Mouse (Mus musculus): ENCODE measurements at regions not wholly inside any gene's neighbourhood (a gene's known extent, or its start where the extent isn't known, plus 50 kb on each side); places are given as distances from the start of the nearest gene placed in this dataset.

DNA sequence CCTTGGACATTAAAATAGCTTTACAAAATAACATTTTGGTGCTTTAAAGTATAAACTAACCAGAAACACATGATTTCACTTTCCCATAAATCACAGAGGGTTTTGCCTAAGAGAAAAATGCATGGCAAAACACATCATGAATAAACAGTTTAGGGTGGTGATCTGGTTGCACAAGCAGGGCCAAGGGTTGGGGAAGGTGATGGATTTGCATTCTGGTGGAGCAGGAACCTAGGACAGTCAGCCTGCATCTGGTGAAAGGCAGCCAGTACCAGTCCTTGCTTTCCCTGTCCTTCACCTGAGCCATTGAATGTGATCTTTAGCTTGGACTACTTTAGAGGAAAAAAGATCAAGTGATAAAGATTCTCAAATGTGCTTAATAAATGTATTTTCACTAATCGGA lies 138.1 kb downstream of the Fgf9 start:
- no peak for TF ChIP-seq MYOG (IDR thresholded peaks at IDR 0.05; ENCODE audit: control insufficient read depth, extremely low read depth, insufficient read length)
- no peak for TF ChIP-seq CEBPB (IDR thresholded peaks at IDR 0.05; ENCODE audit: low read depth)
- no peak for TF ChIP-seq MYOD1 (IDR thresholded peaks at IDR 0.05; ENCODE audit: control insufficient read depth, insufficient read length, low read depth)
- no peak for TF ChIP-seq CTCF (IDR thresholded peaks at IDR 0.05; ENCODE audit: control insufficient read depth, insufficient read depth, insufficient read length)
- no peak for TF ChIP-seq FOSL1 (IDR thresholded peaks at IDR 0.05; ENCODE audit: insufficient read depth, low read length, poor library complexity, severe bottlenecking)
- no peak for TF ChIP-seq USF1 (IDR thresholded peaks at IDR 0.05; ENCODE audit: low read depth)
- TF ChIP-seq MAX (IDR thresholded peaks at IDR 0.05): no peak
- Histone ChIP-seq H3K4me3 (ENCODE audit: insufficient read depth, poor library complexity, severe bottlenecking) (no peak overlapping the region), H3ac (ENCODE audit: control insufficient read depth, insufficient read length, low read depth) (no peak overlapping the region), H3K36me3 (ENCODE audit: control insufficient read depth, insufficient read depth) (no peaks in the 10 kb centered on the region), H3K79me3 (ENCODE audit: low read depth) (no peaks in the 10 kb centered on the region), H3K79me2 (ENCODE audit: control insufficient read depth, insufficient read depth) (no peaks in the 10 kb centered on the region), H3K27me3 (ENCODE audit: control insufficient read depth, insufficient read depth, insufficient read length) (no peaks in the 10 kb centered on the region)

DNA sequence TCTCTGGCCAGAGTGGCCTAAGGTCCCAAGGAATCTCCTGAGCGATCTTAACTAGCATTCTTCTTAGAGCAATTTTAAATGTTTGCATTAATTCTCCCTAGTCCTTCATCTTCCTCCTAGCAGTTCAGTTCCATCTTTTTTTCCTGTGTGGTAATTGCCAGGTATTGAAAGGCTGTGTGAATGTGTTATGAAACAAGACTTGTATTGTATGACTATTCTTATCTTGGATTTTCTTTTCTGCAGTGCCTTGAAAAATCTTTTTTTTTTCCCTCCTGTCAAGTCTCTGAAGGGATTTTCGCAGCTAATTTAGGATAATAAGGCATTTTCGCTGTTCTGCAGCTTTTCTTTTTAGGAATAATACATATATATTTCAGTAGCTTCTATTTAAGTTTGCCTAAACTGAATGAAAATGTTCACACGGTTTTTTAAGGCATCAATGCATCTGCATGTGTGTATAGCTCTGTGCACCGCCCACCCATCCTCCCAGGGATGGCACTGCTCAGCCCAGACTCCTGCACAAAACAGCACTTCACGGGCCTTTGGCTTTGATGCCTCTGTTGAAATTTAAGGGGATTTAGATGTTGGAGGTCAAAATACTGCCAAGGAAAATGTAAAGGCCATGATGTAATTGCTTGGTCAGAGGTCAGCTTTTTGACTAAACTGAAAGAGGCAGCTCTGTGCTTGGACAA lies 132.4 kb downstream of the Fgf9 start:
- no peak overlapping the region for H3K4me3 ChIP-seq (ENCODE audit: insufficient read depth, poor library complexity, severe bottlenecking)
- no peaks in the 10 kb centered on the region for H3K36me3 ChIP-seq (ENCODE audit: control insufficient read depth, insufficient read depth)
- H3K79me3 ChIP-seq (ENCODE audit: low read depth): no peaks in the 10 kb centered on the region
- no peaks in the 10 kb centered on the region for H3K79me2 ChIP-seq (ENCODE audit: control insufficient read depth, insufficient read depth)
- H3K27me3 ChIP-seq (ENCODE audit: control insufficient read depth, insufficient read depth, insufficient read length): no peaks in the 10 kb centered on the region
- no peak overlapping the region for H3ac ChIP-seq (ENCODE audit: control insufficient read depth, insufficient read length, low read depth)
- TF ChIP-seq FOSL1 (IDR thresholded peaks at IDR 0.05; ENCODE audit: insufficient read depth, low read length, poor library complexity, severe bottlenecking) (no peak), USF1 (IDR thresholded peaks at IDR 0.05; ENCODE audit: low read depth) (no peak), MAX (IDR thresholded peaks at IDR 0.05) (no peak), MYOG (IDR thresholded peaks at IDR 0.05; ENCODE audit: control insufficient read depth, extremely low read depth, insufficient read length) (no peak)

DNA sequence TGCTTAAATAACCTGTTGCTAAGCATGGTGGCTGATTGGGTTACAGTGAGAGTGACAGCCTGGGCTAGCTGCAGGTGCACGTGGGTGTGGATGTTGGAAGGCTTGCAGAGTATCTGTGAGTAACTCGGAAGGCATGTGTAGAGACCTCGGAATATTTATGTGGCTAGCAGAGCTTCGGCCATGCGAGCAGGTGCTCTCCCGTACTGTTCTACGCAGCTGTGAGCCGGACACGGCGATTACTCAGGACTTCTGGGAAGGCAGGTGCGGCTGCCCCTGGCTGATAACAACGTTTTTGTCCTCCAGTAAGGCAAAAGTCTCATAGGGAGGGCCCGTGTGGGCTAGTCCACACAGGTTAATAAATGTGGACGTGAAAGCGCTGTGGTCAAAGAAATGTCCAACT lies 119.6 kb downstream of the Fgf9 start:
- no peaks in the 10 kb centered on the region for H3K79me3 ChIP-seq (ENCODE audit: low read depth)
- peaks cover 3% of the 10 kb centered on the region for H3K27me3 ChIP-seq (ENCODE audit: control insufficient read depth, insufficient read depth, insufficient read length)
- TF ChIP-seq MYOD1 (IDR thresholded peaks at IDR 0.05; ENCODE audit: control insufficient read depth, insufficient read length, low read depth) (peak; percentile 52), USF1 (IDR thresholded peaks at IDR 0.05; ENCODE audit: low read depth) (no peak), FOSL1 (IDR thresholded peaks at IDR 0.05; ENCODE audit: insufficient read depth, low read length, poor library complexity, severe bottlenecking) (no peak), MAX (IDR thresholded peaks at IDR 0.05) (no peak), MYOG (IDR thresholded peaks at IDR 0.05; ENCODE audit: control insufficient read depth, extremely low read depth, insufficient read length) (no peak), CEBPB (IDR thresholded peaks at IDR 0.05; ENCODE audit: low read depth) (no peak), CTCF (IDR thresholded peaks at IDR 0.05; ENCODE audit: control insufficient read depth, insufficient read depth, insufficient read length) (no peak)
- H3K36me3 ChIP-seq (ENCODE audit: control insufficient read depth, insufficient read depth): no peaks in the 10 kb centered on the region
- no peaks in the 10 kb centered on the region for H3K79me2 ChIP-seq (ENCODE audit: control insufficient read depth, insufficient read depth)
- no peak overlapping the region for H3ac ChIP-seq (ENCODE audit: control insufficient read depth, insufficient read length, low read depth)
- no peak overlapping the region for H3K4me3 ChIP-seq (ENCODE audit: insufficient read depth, poor library complexity, severe bottlenecking)

DNA sequence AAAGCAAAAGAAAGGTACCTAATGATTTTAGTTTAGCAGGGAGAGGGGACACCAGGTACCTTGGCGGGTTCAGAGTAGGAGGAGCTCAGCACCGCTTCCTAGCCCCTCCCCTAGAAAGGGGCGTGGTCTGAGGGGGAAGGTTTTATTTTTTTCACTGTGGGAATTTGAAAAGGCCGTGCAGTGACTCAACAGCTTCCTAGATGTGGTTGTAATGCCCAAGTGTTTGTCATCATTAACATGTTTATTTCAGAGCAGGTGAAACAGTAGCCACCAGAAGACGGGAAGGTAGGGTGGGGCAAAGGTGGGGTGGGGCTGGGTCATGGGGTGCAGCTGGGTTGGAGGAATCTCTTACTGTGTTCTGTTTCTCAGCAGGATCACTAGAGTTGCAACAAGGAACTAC lies 112.5 kb downstream of the Fgf9 start:
- H3K79me2 ChIP-seq (ENCODE audit: control insufficient read depth, insufficient read depth): no peaks in the 10 kb centered on the region
- no peaks in the 10 kb centered on the region for H3K79me3 ChIP-seq (ENCODE audit: low read depth)
- no peaks in the 10 kb centered on the region for H3K27me3 ChIP-seq (ENCODE audit: control insufficient read depth, insufficient read depth, insufficient read length)
- H3K4me3 ChIP-seq (ENCODE audit: insufficient read depth, poor library complexity, severe bottlenecking): no peak overlapping the region
- H3K36me3 ChIP-seq (ENCODE audit: control insufficient read depth, insufficient read depth): no peaks in the 10 kb centered on the region
- TF ChIP-seq MYOG (IDR thresholded peaks at IDR 0.05; ENCODE audit: control insufficient read depth, extremely low read depth, insufficient read length): no peak
- TF ChIP-seq MAX (IDR thresholded peaks at IDR 0.05): no peak
- no peak for TF ChIP-seq USF1 (IDR thresholded peaks at IDR 0.05; ENCODE audit: low read depth)
- no peak for TF ChIP-seq FOSL1 (IDR thresholded peaks at IDR 0.05; ENCODE audit: insufficient read depth, low read length, poor library complexity, severe bottlenecking)
- TF ChIP-seq CEBPB (IDR thresholded peaks at IDR 0.05; ENCODE audit: low read depth): no peak
- TF ChIP-seq MYOD1 (IDR thresholded peaks at IDR 0.05; ENCODE audit: control insufficient read depth, insufficient read length, low read depth): no peak
- TF ChIP-seq CTCF (IDR thresholded peaks at IDR 0.05; ENCODE audit: control insufficient read depth, insufficient read depth, insufficient read length): no peak
- no peak overlapping the region for H3ac ChIP-seq (ENCODE audit: control insufficient read depth, insufficient read length, low read depth)

DNA sequence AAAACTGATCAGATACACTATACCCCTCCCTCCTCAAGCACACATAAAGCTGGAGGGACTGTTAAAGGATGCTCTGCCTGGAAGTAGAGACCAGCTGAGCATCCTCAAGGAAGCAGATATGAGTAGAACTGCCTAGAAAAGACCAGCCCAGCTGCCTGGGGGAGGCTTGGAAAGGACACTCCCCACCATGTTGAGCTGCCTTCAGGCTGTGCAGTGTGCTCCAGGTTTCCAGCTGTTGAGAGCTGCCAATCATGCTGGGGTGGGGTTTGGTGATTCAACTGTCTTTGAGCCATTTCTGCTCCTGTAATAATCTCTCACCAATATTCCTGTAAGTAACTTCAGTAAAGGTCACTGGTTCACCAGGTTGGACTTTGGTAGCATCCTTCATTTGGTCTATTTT lies 110.4 kb downstream of the Fgf9 start:
- Histone ChIP-seq H3K79me3 (ENCODE audit: low read depth) (no peaks in the 10 kb centered on the region), H3K79me2 (ENCODE audit: control insufficient read depth, insufficient read depth) (no peaks in the 10 kb centered on the region), H3ac (ENCODE audit: control insufficient read depth, insufficient read length, low read depth) (no peak overlapping the region), H3K36me3 (ENCODE audit: control insufficient read depth, insufficient read depth) (no peaks in the 10 kb centered on the region), H3K27me3 (ENCODE audit: control insufficient read depth, insufficient read depth, insufficient read length) (no peaks in the 10 kb centered on the region), H3K4me3 (ENCODE audit: insufficient read depth, poor library complexity, severe bottlenecking) (no peak overlapping the region)
- TF ChIP-seq MYOD1 (IDR thresholded peaks at IDR 0.05; ENCODE audit: control insufficient read depth, insufficient read length, low read depth) (no peak), FOSL1 (IDR thresholded peaks at IDR 0.05; ENCODE audit: insufficient read depth, low read length, poor library complexity, severe bottlenecking) (no peak), CTCF (IDR thresholded peaks at IDR 0.05; ENCODE audit: control insufficient read depth, insufficient read depth, insufficient read length) (no peak), CEBPB (IDR thresholded peaks at IDR 0.05; ENCODE audit: low read depth) (no peak), USF1 (IDR thresholded peaks at IDR 0.05; ENCODE audit: low read depth) (no peak), MYOG (IDR thresholded peaks at IDR 0.05; ENCODE audit: control insufficient read depth, extremely low read depth, insufficient read length) (no peak), MAX (IDR thresholded peaks at IDR 0.05) (no peak)

Data from C2C12 (cell line).